Mouse (Mus musculus) skeletal muscle tissue, adult 2 months (tissue): Measurements from ENCODE around the gene Vwa5b1.

ENCODE experiments used
- DNase-seq: peaks from one replicate; pipeline ENCODE4 v3.0.0-alpha.2; 2012; ENCODE audit warnings: low read depth, low spot score

Gene Vwa5b1

GRCm38 (mm10) chr4:138530011-138530410, 105.7 kb downstream of the Vwa5b1 start:
- DNase-seq = no peak

DNA sequence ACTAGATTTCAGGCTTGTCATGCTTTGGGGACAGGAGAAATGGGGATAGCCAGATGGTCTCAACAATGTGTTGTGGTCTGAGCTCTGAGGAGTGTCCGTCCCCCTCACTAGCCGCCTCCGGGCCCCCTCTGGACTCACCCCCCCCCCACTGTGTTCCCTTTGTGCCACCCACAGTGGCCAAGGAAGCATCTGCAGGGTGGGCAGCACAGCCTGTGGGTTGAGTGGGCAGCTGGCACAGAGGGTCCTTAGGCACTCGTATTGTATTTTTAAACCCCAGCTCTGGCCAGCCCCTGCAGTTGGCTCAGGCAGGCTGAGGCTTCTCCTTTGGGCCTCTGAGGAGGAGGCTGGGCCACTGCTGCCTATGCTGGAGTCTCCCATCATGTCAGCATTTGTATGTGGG, 110.0 kb downstream of the Vwa5b1 start:
- DNase-seq = no peak

- DNase-seq = peak; percentile 49
These were observed 110.9 kb downstream of the Vwa5b1 start for GRCm38 (mm10) chr4:138524769-138525168.

DNA sequence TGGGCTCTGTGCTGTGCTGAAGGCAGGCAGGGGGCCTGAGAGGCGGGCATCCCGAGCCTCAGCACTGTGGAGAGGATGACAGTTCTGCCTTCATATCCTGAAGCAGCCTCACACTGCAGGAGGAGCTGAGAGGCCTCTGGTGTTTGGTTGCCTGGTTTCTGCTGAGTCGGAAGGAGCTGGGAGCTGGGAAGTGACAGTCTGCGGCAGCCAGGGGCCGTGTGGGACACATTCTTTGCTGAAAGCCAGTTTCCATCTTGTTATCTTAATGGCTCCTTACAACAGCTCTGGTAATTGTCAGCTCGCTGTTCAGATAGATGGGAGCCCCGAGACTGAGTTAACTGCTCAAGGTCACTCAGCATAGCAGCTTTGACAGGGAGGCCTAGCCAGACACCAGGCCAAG, 111.9 kb downstream of the Vwa5b1 start:
- DNase-seq = no peak

DNA sequence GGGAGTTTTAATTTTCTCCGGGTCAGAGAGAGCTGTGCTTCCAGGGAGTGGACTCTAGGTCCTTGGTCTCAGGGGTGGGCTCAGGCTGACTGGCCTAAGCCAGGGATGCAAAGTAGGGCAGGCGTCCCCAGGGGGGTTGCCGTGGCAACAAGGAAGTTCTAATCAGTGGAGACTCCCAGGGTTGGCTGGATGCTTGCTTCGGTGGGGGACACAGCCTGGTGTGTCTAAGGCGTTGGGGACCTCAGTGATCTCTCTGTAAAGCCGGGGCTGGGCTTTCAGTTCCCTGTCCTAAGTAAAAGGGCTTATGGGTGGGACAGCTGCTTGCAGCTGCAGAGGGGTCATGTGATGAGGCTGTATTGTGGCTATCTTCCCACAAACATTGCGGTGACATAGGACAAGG, 113.4 kb downstream of the Vwa5b1 start:
- DNase-seq = peak; percentile 38

- no peak for DNase-seq
These were observed 118.4 kb downstream of the Vwa5b1 start for GRCm38 (mm10) chr4:138517153-138517789.

- no peak for DNase-seq
These were observed 119.2 kb downstream of the Vwa5b1 start for GRCm38 (mm10) chr4:138516448-138516847.
